Mouse (Mus musculus) heart, adult 2 months (tissue): Measurements from ENCODE around the gene Itga11.

Experiments
- CTCF ChIP-seq: fragments of 200-600 bp; IDR thresholded peaks from 2 replicates; pipeline ENCODE4 v1.8.1; 2022; ENCODE audit warnings: antibody characterized with exemption, mild to moderate bottlenecking, moderate library complexity
- EP300 ChIP-seq: fragments of 200-500 bp; IDR thresholded peaks from 2 replicates; pipeline ENCODE4 v1.6.1; 2011; ENCODE audit warnings: low read depth, low read length, control low read depth; ENCODE audit not compliant: insufficient read depth
- POLR2A ChIP-seq: fragments of 200-500 bp; IDR thresholded peaks from 2 replicates; pipeline ENCODE4 v1.6.1; 2011; ENCODE audit warnings: mild to moderate bottlenecking, low read depth, low read length, control low read depth; ENCODE audit not compliant: insufficient read depth

DNA sequence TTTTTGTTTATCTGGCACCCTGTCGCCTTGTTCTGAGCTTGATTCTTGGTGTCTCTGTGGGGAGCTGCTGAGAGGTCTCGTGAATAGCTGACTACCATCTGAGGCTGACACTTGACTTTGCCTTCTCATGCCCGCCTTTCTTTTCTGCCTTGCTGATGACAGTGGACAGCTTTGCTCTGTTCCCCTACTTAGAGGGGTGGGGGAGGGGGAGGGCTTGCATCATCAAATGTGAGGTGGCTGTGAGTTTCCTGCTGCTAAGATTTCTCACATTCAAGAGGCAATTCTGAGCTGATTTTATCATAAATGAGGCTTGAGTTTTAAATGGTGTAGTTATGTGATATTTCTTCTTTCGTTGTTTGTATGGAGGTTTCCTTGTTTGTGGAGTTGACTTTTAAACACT, 37.9 kb upstream of the Itga11 start:
- TF ChIP-seq CTCF (no peak), POLR2A (no peak), EP300 (no peak)
